Mouse (Mus musculus): ENCODE results near the gene Sin3a. TPM values are rescaled to one million over a fixed set of nuclear protein-coding genes. Genes with fewer than 3 reads are reported as not detected.

Sin3a gene
- total RNA-seq (2023): 10 to 100 TPM; 72.9 to 79.6 TPM

GRCm38 (mm10) chr9:57071801-57072351 is at the start of gene Sin3a:
Sin3a (plus strand) TSS chr9:57072040.

GRCm38 (mm10) chr9:57130577-57131433 is 59.0 kb downstream of the Sin3a start, which contains the start of gene Man2c1:
Man2c1 (plus strand) TSS chr9:57130690.

GRCm38 (mm10) chr9:57148144-57148878 is 76.5 kb downstream of the Sin3a start, which contains the start of gene Neil1:
Neil1 (minus strand) TSS chr9:57148305.

GRCm38 (mm10) chr9:57158013-57158470 is 86.2 kb downstream of the Sin3a start, which contains the start of gene Commd4:
Commd4 (minus strand) TSS chr9:57158331.

Other genes starting within 250 kb of the Sin3a start
- gene Odf3l1, start 207.4 kb upstream of the Sin3a start, total RNA-seq (2023): not detected
- not detected for gene Cspg4, start 207.0 kb upstream of the Sin3a start, total RNA-seq (2023)
- 1 to 10 TPM; 2.3 to 3.2 TPM for gene Snx33, start 143.7 kb upstream of the Sin3a start, total RNA-seq (2023)
- gene Imp3, start 134.6 kb upstream of the Sin3a start, total RNA-seq (2023): 10 to 100 TPM; 34.5 to 37.8 TPM
- 1 to 10 TPM; 1.8 to 2.2 TPM for gene Snupn, start 121.2 kb upstream of the Sin3a start, total RNA-seq (2023)
- gene Ptpn9, start 77.1 kb upstream of the Sin3a start, total RNA-seq (2023): 10 to 100 TPM; 17.4 to 18.5 TPM
- 10 to 100 TPM; 56.3 to 73.7 TPM for gene Man2c1, start 58.6 kb downstream of the Sin3a start, total RNA-seq (2023)
- 1 to 10 TPM; 3.8 to 5.4 TPM for gene Neil1, start 76.3 kb downstream of the Sin3a start, total RNA-seq (2023)
- gene Commd4, start 86.3 kb downstream of the Sin3a start, total RNA-seq (2023): 10 to 100 TPM; 47.1 to 64.3 TPM
- not detected for gene Trcg1, start 164.5 kb downstream of the Sin3a start, total RNA-seq (2023)
- gene 1700017B05Rik, start 190.6 kb downstream of the Sin3a start, total RNA-seq (2023): 10 to 100 TPM; 49.3 to 55.2 TPM